ENCODE assay signal across 14 mouse cellular contexts in genomic region chr3:107150469-107150868, GRCm38 (mm10). TPM values are rescaled to one million over a fixed set of nuclear protein-coding genes. Genes with fewer than 3 reads are reported as not detected.
DNase-seq lines count a peak whose midpoint lies in the region; ATAC-seq and TF ChIP-seq lines count a peak whose summit lies in the region.
"Had no signal": no experiment of that assay in that cellular context is flagged by ENCODE, and none has a peak within 500 bp of the region (broad histone marks: within the 10 kb centered on the region; RNA-seq: fewer than 3 reads in every experiment).

No protein-coding gene starts in this region.

- no peak overlapping the region for H3K9ac ChIP-seq in neural tube, embryonic 12.5 days
- H3K9ac ChIP-seq in forebrain, postnatal 0 days, result no peak overlapping the region
- no peak overlapping the region for H3K9ac ChIP-seq in midbrain, embryonic 14.5 days (replicated peaks; ENCODE audit: low read length)
- H3K9ac ChIP-seq in stomach, postnatal 0 days (ENCODE audit: low read length), result no peak overlapping the region
- H3K9ac ChIP-seq: liver, embryonic 13.5 days had no signal

- no peak overlapping the region for H3K4me3 ChIP-seq in neural tube, embryonic 12.5 days
- H3K4me3 ChIP-seq in forebrain, postnatal 0 days (ENCODE audit: low read depth, low read length), result no peak overlapping the region
- H3K4me3 ChIP-seq in midbrain, embryonic 14.5 days (replicated peaks; ENCODE audit: low read depth, low read length), result no peak overlapping the region
- no peak overlapping the region for H3K4me3 ChIP-seq in stomach, postnatal 0 days (ENCODE audit: low read depth, low read length)
- H3K4me3 ChIP-seq: gastrocnemius, adult 2 months; liver, embryonic 13.5 days had no signal

- DNase-seq in neural tube, embryonic 10.5 days (ENCODE audit: extremely low spot score, low spot score), result no peak
- peak; percentile 59 for DNase-seq in forebrain, postnatal 0 days
- DNase-seq in midbrain, embryonic 14.5 days, result peak; percentile 18
- no peak for DNase-seq in stomach, postnatal 0 days (ENCODE audit: low spot score)
- DNase-seq in T-cell, adult 2 months (ENCODE audit: low spot score), result no peak
- no peak for DNase-seq in thymus, postnatal 25 days
- DNase-seq: cerebellum, adult 18-20 months; embryo, embryonic 11 days; gastrocnemius, adult 2 months; heart, postnatal 4 days; kidney, adult 9 months; liver, embryonic 13.5 days had no signal

- no peaks in the 10 kb centered on the region for H3K9me3 ChIP-seq in neural tube, embryonic 12.5 days
- H3K9me3 ChIP-seq in forebrain, postnatal 0 days (ENCODE audit: low read length), result no peaks in the 10 kb centered on the region
- H3K9me3 ChIP-seq in midbrain, embryonic 14.5 days (ENCODE audit: control insufficient read depth, low read length), result no peaks in the 10 kb centered on the region
- no peaks in the 10 kb centered on the region for H3K9me3 ChIP-seq in stomach, postnatal 0 days (ENCODE audit: control insufficient read depth, low read length)
- H3K9me3 ChIP-seq: liver, embryonic 13.5 days had no signal

- peak; percentile 67; the same call in 1 of the 2 replicates for ATAC-seq in neural tube, embryonic 12.5 days (ENCODE audit: low FRiP score, low read depth)
- ATAC-seq in forebrain, postnatal 0 days, result peak; percentile 94
- peak; percentile 53; the same call in 1 of the 2 replicates for ATAC-seq in midbrain, embryonic 14.5 days (ENCODE audit: low FRiP score, low TSS enrichment)
- ATAC-seq in stomach, postnatal 0 days (ENCODE audit: low FRiP score, low TSS enrichment), result 0 out of 2 replicates have a peak, but pooled peaks have one; percentile 42

- no peak overlapping the region for H3K27ac ChIP-seq in neural tube, embryonic 12.5 days
- H3K27ac ChIP-seq in forebrain, postnatal 0 days (ENCODE audit: low read depth, low read length), result 0 out of 2 replicates have a peak overlapping the region, but pooled peaks have one; percentile 4
- peak overlapping the region; percentile 9; the same call in 1 of the 2 replicates for H3K27ac ChIP-seq in midbrain, embryonic 14.5 days (replicated peaks; ENCODE audit: low read depth, low read length)
- no peak overlapping the region for H3K27ac ChIP-seq in stomach, postnatal 0 days (replicated peaks)
- H3K27ac ChIP-seq: gastrocnemius, adult 2 months; liver, embryonic 13.5 days had no signal

- H3K4me2 ChIP-seq in neural tube, embryonic 12.5 days (replicated peaks), result no peak overlapping the region
- H3K4me2 ChIP-seq in forebrain, postnatal 0 days (ENCODE audit: low read depth), result no peak overlapping the region
- no peak overlapping the region for H3K4me2 ChIP-seq in midbrain, embryonic 14.5 days (ENCODE audit: low read length)
- H3K4me2 ChIP-seq in stomach, postnatal 0 days (replicated peaks; ENCODE audit: low read depth), result no peak overlapping the region
- H3K4me2 ChIP-seq: liver, embryonic 13.5 days had no signal

- WGBS in neural tube, embryonic 12.5 days, result 55% methylated on average over 3 of the region's 3 CpGs
- 17% methylated on average over 3 of the region's 3 CpGs for WGBS in forebrain, postnatal 0 days
- WGBS in midbrain, embryonic 14.5 days, result 34% methylated on average over 3 of the region's 3 CpGs
- 55% methylated on average over 3 of the region's 3 CpGs for WGBS in stomach, postnatal 0 days

- no peaks in the 10 kb centered on the region for H3K36me3 ChIP-seq in neural tube, embryonic 12.5 days
- no peaks in the 10 kb centered on the region for H3K36me3 ChIP-seq in forebrain, postnatal 0 days (ENCODE audit: insufficient read depth)
- H3K36me3 ChIP-seq in midbrain, embryonic 14.5 days (ENCODE audit: control insufficient read depth, insufficient read depth, low read length), result no peaks in the 10 kb centered on the region
- H3K36me3 ChIP-seq in stomach, postnatal 0 days (ENCODE audit: control insufficient read depth, insufficient read depth, low read length), result no peaks in the 10 kb centered on the region
- H3K36me3 ChIP-seq: liver, embryonic 13.5 days had no signal

- H3K27me3 ChIP-seq in neural tube, embryonic 12.5 days (replicated peaks), result no peaks in the 10 kb centered on the region
- H3K27me3 ChIP-seq in forebrain, postnatal 0 days (ENCODE audit: insufficient read depth, low read length), result no peaks in the 10 kb centered on the region
- H3K27me3 ChIP-seq in midbrain, embryonic 14.5 days (ENCODE audit: control insufficient read depth, insufficient read depth, low read length), result no peaks in the 10 kb centered on the region
- no peaks in the 10 kb centered on the region for H3K27me3 ChIP-seq in stomach, postnatal 0 days (ENCODE audit: control insufficient read depth, insufficient read depth, low read length)
- H3K27me3 ChIP-seq: liver, embryonic 13.5 days had no signal

- no peak for TF ChIP-seq CTCF in forebrain, postnatal 0 days (IDR thresholded peaks at IDR 0.05; ENCODE audit: low read depth)
- no peak for TF ChIP-seq CTCF in stomach, postnatal 0 days (IDR thresholded peaks at IDR 0.05; ENCODE audit: low read depth)

- H3K4me1 ChIP-seq in neural tube, embryonic 12.5 days, result peaks cover 11% of the 10 kb centered on the region; the same call in 1 of the 2 replicates
- H3K4me1 ChIP-seq in forebrain, postnatal 0 days (ENCODE audit: insufficient read depth), result 0 out of 2 replicates have a peak, but pooled peaks cover 4% of the 10 kb centered on the region
- H3K4me1 ChIP-seq in midbrain, embryonic 14.5 days (ENCODE audit: control insufficient read depth, insufficient read depth, low read length), result peaks cover 11% of the 10 kb centered on the region; the same call in 1 of the 2 replicates
- H3K4me1 ChIP-seq in stomach, postnatal 0 days (replicated peaks; ENCODE audit: control insufficient read depth, insufficient read depth), result no peaks in the 10 kb centered on the region
- H3K4me1 ChIP-seq: liver, embryonic 13.5 days had no signal

- no peak for TF ChIP-seq EP300 in stomach, postnatal 0 days (optimal IDR thresholded peaks at IDR 0.05)

RNA-seq across cellular contexts. Expression of gene Kcna10, which starts 32.4 kb away (rescaled TPM):
- polyA plus RNA-seq in neural tube, embryonic 12.5 days (2016; fragmentation: Nextera tagmentation; extraction: Ambion mirVana), result not detected in 2 replicates
- total RNA-seq in forebrain, postnatal 0 days (2014; rRNA removed), result not detected in 2 replicates
- polyA plus RNA-seq in forebrain, postnatal 0 days (2015; fragmentation: Nextera tagmentation; extraction: Ambion mirVana), result not detected in 2 replicates
- not detected in 2 replicates for polyA plus RNA-seq in midbrain, embryonic 14.5 days (2014; fragmentation: Nextera tagmentation; extraction: Ambion mirVana)
- polyA plus RNA-seq in stomach, postnatal 0 days (2015; fragmentation: Nextera tagmentation; extraction: Ambion mirVana), result not detected in 2 replicates
- total RNA-seq: heart, postnatal 4 days; layer of hippocampus, postnatal 14 days had no signal
- polyA plus RNA-seq: liver, embryonic 13.5 days had no signal

RNA-seq across cellular contexts. Expression of gene Kcna2, which starts 49.5 kb away (rescaled TPM):
- polyA plus RNA-seq in neural tube, embryonic 12.5 days (2016; fragmentation: Nextera tagmentation; extraction: Ambion mirVana), result 0.37 and 0.55 TPM in 2 replicates
- total RNA-seq in forebrain, postnatal 0 days (2014; rRNA removed), result 9.6 and 11.3 TPM in 2 replicates
- 0.42 and 1.0 TPM in 2 replicates for polyA plus RNA-seq in forebrain, postnatal 0 days (2015; fragmentation: Nextera tagmentation; extraction: Ambion mirVana)
- 1.5 and 2.0 TPM in 2 replicates for polyA plus RNA-seq in midbrain, embryonic 14.5 days (2014; fragmentation: Nextera tagmentation; extraction: Ambion mirVana)
- 0.13 and 0.16 TPM in 2 replicates for polyA plus RNA-seq in stomach, postnatal 0 days (2015; fragmentation: Nextera tagmentation; extraction: Ambion mirVana)

Comparison
In these comparisons a context has a peak if more than half of its experiments do, and no peak if none do; other contexts are left out.
1. ATAC-seq: peak in every context shown above with its lines; median percentile 94 in forebrain, postnatal 0 days; 67 in neural tube, embryonic 12.5 days; 53 in midbrain, embryonic 14.5 days; 42 in stomach, postnatal 0 days.
2. H3K27ac ChIP-seq: peak in forebrain, postnatal 0 days (single experiment) and midbrain, embryonic 14.5 days (single experiment); none in neural tube, embryonic 12.5 days (single experiment) and stomach, postnatal 0 days (single experiment).
3. DNase-seq: peak in forebrain, postnatal 0 days (single experiment) and midbrain, embryonic 14.5 days (single experiment); none in neural tube, embryonic 10.5 days (single experiment), stomach, postnatal 0 days (single experiment), T-cell, adult 2 months (single experiment) and thymus, postnatal 25 days (single experiment).